Mouse (Mus musculus) leukemia stem cell, adult 10-12 weeks (primary cell): ENCODE data around the gene Ptpn22. TPM values are rescaled to one million over a fixed set of nuclear protein-coding genes. Genes with fewer than 3 reads are reported as not detected.

ENCODE experiments used
- polyA plus RNA-seq: library from polyadenylated mRNA; stranded (reverse); fragments of >175 nt; gene quantifications from 2 replicates; pipeline ENCODE4 v1.2.3, GENCODE M21; 2012; ENCODE audit warnings: low replicate concordance

Gene Ptpn22
- polyA plus RNA-seq, result 0.08 and 2.8 TPM in 2 replicates

GRCm38 (mm10) chr3:103858881-103859801, at the start of gene Ptpn22:
Ptpn22 (plus strand) TSS chr3:103859795.

GRCm38 (mm10) chr3:103832426-103832825, 27.2 kb upstream of the Ptpn22 start, which contains the start of gene Bcl2l15:
Bcl2l15 (plus strand) TSS chr3:103832601.

GRCm38 (mm10) chr3:103914010-103914669, 54.5 kb downstream of the Ptpn22 start, which contains the start of gene Rsbn1:
Rsbn1 (plus strand) TSS chr3:103914120.

Other genes with a start within 250 kb of the Ptpn22 start
- not detected in 2 replicates for gene Atg4a-ps, start 213.7 kb upstream of the Ptpn22 start, polyA plus RNA-seq
- 0.19 and 1.0 TPM in 2 replicates for gene Olfml3, start 121.8 kb upstream of the Ptpn22 start, polyA plus RNA-seq
- not detected in 2 replicates for gene Gm10964, start 120.4 kb upstream of the Ptpn22 start, polyA plus RNA-seq
- gene Hipk1, start 68.2 kb upstream of the Ptpn22 start, polyA plus RNA-seq, result 67.1 and 72.3 TPM in 2 replicates
- 4.0 and 13.4 TPM in 2 replicates for gene Dclre1b, start 50.4 kb upstream of the Ptpn22 start, polyA plus RNA-seq
- 1.3 and 2.4 TPM in 2 replicates for gene Ap4b1, start 50.3 kb upstream of the Ptpn22 start, polyA plus RNA-seq
- 0.32 and 1.7 TPM in 2 replicates for gene Gm43064, start 50.2 kb upstream of the Ptpn22 start, polyA plus RNA-seq
- 1.0 and 2.0 TPM in 2 replicates for gene Bcl2l15, start 27.2 kb upstream of the Ptpn22 start, polyA plus RNA-seq
- gene Rsbn1, start 54.3 kb downstream of the Ptpn22 start, polyA plus RNA-seq, result 16.1 and 30.5 TPM in 2 replicates
- 23.3 and 26.5 TPM in 2 replicates for gene Phtf1, start 108.3 kb downstream of the Ptpn22 start, polyA plus RNA-seq